Mouse (Mus musculus) adrenal gland, adult 2 months (tissue): ENCODE results near the gene Gm1553. TPM values are rescaled to one million over a fixed set of nuclear protein-coding genes. Genes with fewer than 3 reads are reported as not detected.

Experiments
- DNase-seq: peaks from one replicate; pipeline ENCODE4 v3.0.0; 2021
- long read RNA-seq: library from polyadenylated mRNA; stranded (forward); transcript quantifications from one replicate; pipeline ENCODE4 v2.0.0, GENCODE M21; 2021
- polyA plus RNA-seq: library from polyadenylated mRNA; depleted of rRNA; stranded (reverse); fragments of >200 nt; gene quantifications from 2 replicates; pipeline ENCODE4 v1.2.3, GENCODE M21; 2012; rRNA removed
- total RNA-seq, 2 experiments: library from RNA; stranded (reverse); gene quantifications; 2 replicates each; pipeline ENCODE4 v1.2.3; 2021

Gm1553 gene
- total RNA-seq (not detected), polyA plus RNA-seq (not detected in 2 replicates)
- long read RNA-seq = 0 reads

GRCm38 (mm10) chr10:82492518-82492917 lies at the start of gene Gm1553:
TSS of gene Gm1553 (minus strand) at chr10:82492618.
- no peak for DNase-seq

Other genes with a start within 250 kb of the Gm1553 start
- not detected for gene 4932415D10Rik, start 176.0 kb downstream of the Gm1553 start, total RNA-seq
- gene 4932415D10Rik, start 176.0 kb downstream of the Gm1553 start, polyA plus RNA-seq = not detected in 2 replicates
- gene Gm4924, start 138.4 kb downstream of the Gm1553 start, total RNA-seq = 1 to 10 TPM; 2.8 to 5.7 TPM
- 0.12 TPM in 1 of 2 replicates, not detected in the other for gene Gm4924, start 138.4 kb downstream of the Gm1553 start, polyA plus RNA-seq
- 10 to 100 TPM; 19.8 to 31.3 TPM for gene 1190007I07Rik, start 130.6 kb upstream of the Gm1553 start, total RNA-seq
- 70.7 and 83.9 TPM in 2 replicates for gene 1190007I07Rik, start 130.6 kb upstream of the Gm1553 start, polyA plus RNA-seq
- gene Tdg, start 137.2 kb upstream of the Gm1553 start, total RNA-seq = 10 to 100 TPM; 20.8 to 25.1 TPM
- 7.0 and 11.6 TPM in 2 replicates for gene Tdg, start 137.2 kb upstream of the Gm1553 start, polyA plus RNA-seq
- 1 to 10 TPM; 1.4 to 3.1 TPM for gene Glt8d2, start 198.0 kb upstream of the Gm1553 start, total RNA-seq
- gene Glt8d2, start 198.0 kb upstream of the Gm1553 start, polyA plus RNA-seq = 0.32 and 0.76 TPM in 2 replicates
- 10 to 100 TPM; 27.8 to 30.4 TPM for gene Hcfc2, start 203.5 kb upstream of the Gm1553 start, total RNA-seq
- gene Hcfc2, start 203.5 kb upstream of the Gm1553 start, polyA plus RNA-seq = 3.2 and 4.7 TPM in 2 replicates